In genomic region chr4:63948066-63948687, GRCm38 (mm10) we compare ENCODE assay signal across 8 mouse cellular contexts.
A peak's percentile ranks its signal among the peaks of the same experiment; 100 is the strongest.
DNase-seq lines count a peak whose midpoint lies in the region; ATAC-seq and TF ChIP-seq lines count a peak whose summit lies in the region.

No protein-coding gene starts in this region.

- DNase-seq in heart, adult 18-20 months: peak; percentile 61 to 80
- no peak for DNase-seq in heart, embryonic 10.5 days (ENCODE audit: low spot score)
- peak; percentile 81 for DNase-seq in embryo, embryonic 10 days (ENCODE audit: low spot score)
- DNase-seq in heart, adult 2 months: peak; percentile 40 to 54
- DNase-seq in kidney, adult 2 months: peak; percentile 63
- peak; percentile 59 for DNase-seq in left cerebral cortex, postnatal 4 days
- peak; percentile 11 to 42 for DNase-seq in spleen, postnatal 14 days (ENCODE audit: low spot score in 2 of 2)

- ATAC-seq in monocyte, adult 5-6 weeks (replicated peaks; ENCODE audit: insufficient number of reproducible peaks, low FRiP score, low TSS enrichment, poor library complexity, severe bottlenecking): peak; percentile 72

- no peaks in the 10 kb centered on the region for H3K79me2 ChIP-seq in heart, adult 2 months (replicated peaks; ENCODE audit: control insufficient read depth, insufficient read depth, low read length)

- TF ChIP-seq EP300 in heart, adult 2 months (IDR thresholded peaks at IDR 0.05; ENCODE audit: insufficient read depth, low read depth, low read length): 0 out of 2 replicates have a peak, but pooled peaks have one; percentile 47

- no peak overlapping the region for H3K27ac ChIP-seq in heart, embryonic 10.5 days
- H3K27ac ChIP-seq in heart, adult 2 months: no peak overlapping the region
- H3K27ac ChIP-seq in kidney, adult 2 months (ENCODE audit: insufficient read depth, low read depth, low read length): no peak overlapping the region

- no peak overlapping the region for H3K9ac ChIP-seq in heart, adult 2 months (ENCODE audit: low read depth, low read length)

- intact Hi-C loops in heart, adult 2 months (cut with DNase I): loop anchor here (1.0 to 2.0 kb wide), 4 partner anchors 262 to 579 kb away; no protein-coding TSS in a partner anchor
- intact Hi-C loops in left cerebral cortex, postnatal 4 days (cut with DNase I): loop anchor here (2.0 to 10.0 kb wide), 3 partner anchors 443 to 547 kb away; no protein-coding TSS in a partner anchor

- no peaks in the 10 kb centered on the region for H3K4me1 ChIP-seq in heart, embryonic 10.5 days
- H3K4me1 ChIP-seq in heart, adult 2 months (ENCODE audit: control insufficient read depth, insufficient read depth, low read length): no peaks in the 10 kb centered on the region
- H3K4me1 ChIP-seq in kidney, adult 2 months (ENCODE audit: control insufficient read depth, insufficient read depth, low read length): no peaks in the 10 kb centered on the region

- 40% methylated on average over 12 of the region's 12 CpGs for WGBS in heart, embryonic 10.5 days
- WGBS in heart, adult 2 months: 33% methylated on average over 12 of the region's 12 CpGs
- 29% methylated on average over 12 of the region's 12 CpGs for WGBS in kidney, adult 2 months

- H3K27me3 ChIP-seq in heart, embryonic 10.5 days (ENCODE audit: insufficient read depth, poor library complexity, severe bottlenecking): peaks cover 24% of the 10 kb centered on the region
- H3K27me3 ChIP-seq in heart, adult 2 months (ENCODE audit: control insufficient read depth, insufficient read depth, low read length): no peaks in the 10 kb centered on the region
- no peaks in the 10 kb centered on the region for H3K27me3 ChIP-seq in kidney, adult 2 months (replicated peaks; ENCODE audit: control insufficient read depth, insufficient read depth, low read length)

- no peak for TF ChIP-seq POLR2A in heart, adult 2 months (IDR thresholded peaks at IDR 0.05; ENCODE audit: insufficient read depth, low read depth, low read length)
- no peak for TF ChIP-seq POLR2A in kidney, adult 2 months (IDR thresholded peaks at IDR 0.05; ENCODE audit: low read depth, low read length)

- peak; percentile 93 for TF ChIP-seq CTCF in heart, adult 2 months (IDR thresholded peaks at IDR 0.05)
- TF ChIP-seq CTCF in kidney, adult 2 months (conservative IDR thresholded peaks at IDR 0.05; ENCODE audit: insufficient read depth, insufficient read length, low read depth, low read length): peak; percentile 80

- H3K9me3 ChIP-seq in heart, embryonic 10.5 days: no peaks in the 10 kb centered on the region

- no peaks in the 10 kb centered on the region for H3K36me3 ChIP-seq in heart, embryonic 10.5 days
- H3K36me3 ChIP-seq in heart, adult 2 months (ENCODE audit: control insufficient read depth, insufficient read depth, low read length): no peaks in the 10 kb centered on the region
- H3K36me3 ChIP-seq in kidney, adult 2 months (ENCODE audit: control insufficient read depth, insufficient read depth, low read length): no peaks in the 10 kb centered on the region

- H3K4me3 ChIP-seq in heart, embryonic 10.5 days: no peak overlapping the region
- no peak overlapping the region for H3K4me3 ChIP-seq in heart, adult 2 months
- no peak overlapping the region for H3K4me3 ChIP-seq in kidney, adult 2 months (ENCODE audit: insufficient read depth, low read depth, low read length)
